Comparison of ENCODE assay signal across 7 mouse cellular contexts in the genomic region with DNA sequence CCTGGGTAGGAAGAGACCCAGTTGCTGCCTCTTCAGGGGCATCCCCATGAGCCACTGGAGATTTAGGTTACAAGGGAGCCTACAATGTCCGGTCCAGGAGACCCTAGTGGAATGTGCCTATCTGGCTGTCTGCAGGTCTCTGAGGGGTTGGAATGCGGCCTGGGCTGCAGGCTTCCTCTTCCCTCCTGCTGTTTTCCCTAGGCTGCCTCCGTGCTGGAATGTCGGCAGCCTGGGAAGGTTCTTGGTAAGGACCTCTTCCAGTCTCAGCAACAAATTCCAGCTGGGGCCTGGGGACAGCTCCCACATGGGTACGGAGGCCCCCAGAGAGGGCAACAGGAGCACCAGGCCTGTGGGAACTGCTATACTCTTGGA. TPM values are rescaled to one million over a fixed set of nuclear protein-coding genes. Genes with fewer than 3 reads are reported as not detected.
A peak's percentile ranks its signal among the peaks of the same experiment; 100 is the strongest.
DNase-seq lines count a peak whose midpoint lies in the region; ATAC-seq and TF ChIP-seq lines count a peak whose summit lies in the region.

No protein-coding gene starts in this region.

- TF ChIP-seq CTCF in kidney, postnatal 0 days (IDR thresholded peaks at IDR 0.05; ENCODE audit: low read depth) = no peak

- H3K9me3 ChIP-seq in neural tube, embryonic 13.5 days = no peaks in the 10 kb centered on the region
- H3K9me3 ChIP-seq in kidney, postnatal 0 days (replicated peaks; ENCODE audit: low read length) = no peaks in the 10 kb centered on the region

- no peaks in the 10 kb centered on the region for H3K27me3 ChIP-seq in neural tube, embryonic 13.5 days
- H3K27me3 ChIP-seq in kidney, postnatal 0 days (ENCODE audit: insufficient read depth, low read length) = no peaks in the 10 kb centered on the region

- peak overlapping the region; percentile 18; the same call in 1 of the 2 replicates for H3K9ac ChIP-seq in neural tube, embryonic 13.5 days
- H3K9ac ChIP-seq in kidney, postnatal 0 days (ENCODE audit: low read depth, low read length) = no peak overlapping the region

- peak overlapping the region; percentile 55 for H3K27ac ChIP-seq in neural tube, embryonic 13.5 days (replicated peaks)
- peak overlapping the region; percentile 95 for H3K27ac ChIP-seq in kidney, postnatal 0 days

- DNase-seq in neural tube, embryonic 10.5 days (ENCODE audit: extremely low spot score, low spot score) = no peak
- DNase-seq in kidney, postnatal 0 days (ENCODE audit: low spot score) = peak; percentile 72
- peak; percentile 83 for DNase-seq in yolk sac, embryonic 10.5 days (ENCODE audit: low spot score)
- DNase-seq in left cerebral cortex, adult 11 months (ENCODE audit: low spot score) = no peak
- DNase-seq in urinary bladder, adult 18-20 months (ENCODE audit: low spot score in 2 of 2) = no peak

- H3K36me3 ChIP-seq in neural tube, embryonic 13.5 days = 0 out of 2 replicates have a peak, but pooled peaks cover 7% of the 10 kb centered on the region
- no peaks in the 10 kb centered on the region for H3K36me3 ChIP-seq in kidney, postnatal 0 days (ENCODE audit: insufficient read depth, low read length)

- 18% methylated on average over 5 of the region's 5 CpGs for WGBS in neural tube, embryonic 13.5 days
- 7% methylated on average over 5 of the region's 5 CpGs for WGBS in kidney, postnatal 0 days

- peaks cover 70% of the 10 kb centered on the region for H3K4me1 ChIP-seq in neural tube, embryonic 13.5 days (replicated peaks)
- peaks cover 54% of the 10 kb centered on the region for H3K4me1 ChIP-seq in kidney, postnatal 0 days (replicated peaks; ENCODE audit: insufficient read depth, low read length)

- H3K4me3 ChIP-seq in neural tube, embryonic 13.5 days = no peak overlapping the region
- no peak overlapping the region for H3K4me3 ChIP-seq in kidney, postnatal 0 days (replicated peaks; ENCODE audit: low read depth, low read length)

- ATAC-seq in neural tube, embryonic 13.5 days (ENCODE audit: low read depth) = no peak
- 0 out of 2 replicates have a peak, but pooled peaks have one; percentile 2 for ATAC-seq in erythroblast, adult 5-6 weeks (replicated peaks; ENCODE audit: low FRiP score, poor library complexity, severe bottlenecking)
- ATAC-seq in kidney, postnatal 0 days (replicated peaks; ENCODE audit: low FRiP score, low read depth) = peak; percentile 26; the same call in 1 of the 2 replicates

- no peak overlapping the region for H3K4me2 ChIP-seq in neural tube, embryonic 13.5 days
- H3K4me2 ChIP-seq in kidney, postnatal 0 days (ENCODE audit: low read length) = 0 out of 2 replicates have a peak overlapping the region, but pooled peaks have one; percentile 13

RNA-seq across cellular contexts. Expression of gene Gm10277, which starts 2.2 kb away (rescaled TPM):
- polyA plus RNA-seq in neural tube, embryonic 13.5 days (2015; fragmentation: Nextera tagmentation; extraction: Ambion mirVana) = 1.7 and 2.8 TPM in 2 replicates
- total RNA-seq in erythroblast, adult 5-6 weeks (2015; ENCODE audit: low replicate concordance) = not detected in 2 replicates
- total RNA-seq in erythroblast, adult 5-6 weeks (2017; ENCODE audit: low replicate concordance) = not detected in 2 replicates
- polyA plus RNA-seq in kidney, postnatal 0 days (2015; fragmentation: Nextera tagmentation; extraction: Ambion mirVana) = 0.34 and 0.40 TPM in 2 replicates

RNA-seq across cellular contexts. Expression of gene Myo18a, which starts 22.3 kb away (rescaled TPM):
- polyA plus RNA-seq in neural tube, embryonic 13.5 days (2015; fragmentation: Nextera tagmentation; extraction: Ambion mirVana) = 43.2 and 44.2 TPM in 2 replicates
- total RNA-seq in erythroblast, adult 5-6 weeks (2015; ENCODE audit: low replicate concordance) = 17.5 and 18.6 TPM in 2 replicates
- total RNA-seq in erythroblast, adult 5-6 weeks (2017; ENCODE audit: low replicate concordance) = 14.6 and 22.2 TPM in 2 replicates
- 26.5 and 27.7 TPM in 2 replicates for polyA plus RNA-seq in kidney, postnatal 0 days (2015; fragmentation: Nextera tagmentation; extraction: Ambion mirVana)

Comparison
In these comparisons a context has a peak if more than half of its experiments do, and no peak if none do; other contexts are left out.
1. DNase-seq: peak in kidney, postnatal 0 days (single experiment) and yolk sac, embryonic 10.5 days (single experiment); none in neural tube, embryonic 10.5 days (single experiment), left cerebral cortex, adult 11 months (single experiment) and urinary bladder, adult 18-20 months (0 of 2).